Mouse (Mus musculus): Measurements from ENCODE around the gene Surf6.

Gene Surf6

GRCm38 (mm10) chr2:26870666-26871065 lies 32.0 kb downstream of the Surf6 start:
- in situ Hi-C loops (cut with MboI, MseI): no loop called here

GRCm38 (mm10) chr2:26864879-26865278 lies 37.8 kb downstream of the Surf6 start, which contains the start of gene Abo:
Gene Abo, minus strand, starts transcription at chr2:26864979.
- in situ Hi-C loops (cut with MboI, MseI): no loop called here

DNA sequence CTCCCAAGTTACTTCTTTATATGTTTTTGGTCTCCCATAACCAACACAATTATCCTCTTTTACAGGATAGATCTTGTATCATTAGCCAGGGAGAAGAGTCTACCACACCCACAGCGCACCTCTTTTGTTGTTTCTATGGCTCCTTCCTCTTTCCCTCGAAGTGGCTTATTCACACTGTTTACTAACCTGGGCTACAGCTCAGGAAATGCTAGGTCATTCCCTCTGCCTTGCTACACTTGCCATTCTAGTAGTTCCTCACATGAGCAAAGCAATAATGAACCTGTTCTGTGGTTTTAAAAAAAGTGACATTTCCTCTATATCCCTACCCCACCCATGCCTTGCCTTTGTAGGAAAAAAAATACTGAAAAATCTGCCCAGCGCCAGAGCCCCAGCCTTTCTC lies 39.8 kb downstream of the Surf6 start:
- in situ Hi-C loops (cut with MboI, MseI): no loop called here

GRCm38 (mm10) chr2:26847706-26848105 lies 55.0 kb downstream of the Surf6 start:
- in situ Hi-C loops (cut with MboI, MseI): no loop called here
